Mouse (Mus musculus) CH12.LX (cell line): ENCODE data around the gene St6gal2. TPM values are rescaled to one million over a fixed set of nuclear protein-coding genes. Genes with fewer than 3 reads are reported as not detected.

Experiments used
- DNase-seq: peaks from one replicate; pipeline ENCODE4 v3.0.0-alpha.2; 2013; ENCODE audit errors: extremely low read depth
- H3K27ac ChIP-seq: 2 replicates; pipeline ENCODE4 v1.5.1; 2012; ENCODE audit warnings: low read depth, mild to moderate bottlenecking, control low read depth, moderate library complexity; ENCODE audit not compliant: insufficient read depth
- H3K27me3 ChIP-seq: replicated peaks from 2 replicates; pipeline ENCODE3; 2012; ENCODE audit warnings: inconsistent platforms
- H3K36me3 ChIP-seq, 2 experiments: replicated peaks in 1 of 2; 2 replicates each; pipeline versions ENCODE3 to v1.6.1; 2012; ENCODE audit warnings: inconsistent platforms in 1 of 2, low read length in 1 of 2, mild to moderate bottlenecking in 1 of 2, mixed read lengths in 1 of 2, moderate library complexity in 1 of 2; ENCODE audit not compliant: control insufficient read depth in 1 of 2, insufficient read depth in 1 of 2
- H3K4me1 ChIP-seq, 2 experiments: 2 replicates each; pipeline ENCODE4 v1.6.1; 2012; ENCODE audit warnings: inconsistent platforms in 1 of 2, moderate library complexity in 1 of 2; ENCODE audit not compliant: insufficient read depth in 2 of 2, control insufficient read depth in 1 of 2
- H3K4me2 ChIP-seq: 2 replicates; pipeline ENCODE4 v1.6.1; 2012; ENCODE audit warnings: low read depth, mild to moderate bottlenecking, control low read depth; ENCODE audit not compliant: poor library complexity, insufficient read depth, severe bottlenecking
- H3K4me3 ChIP-seq, 3 experiments: fragments of 150-350 bp in 1 of 3; sonication (generic) in 1 of 3; replicated peaks in 1 of 3; 2 replicates each; pipeline versions ENCODE3 to v1.5.1; 2011 to 2012; ENCODE audit warnings: low read depth in 2 of 3, low read length in 2 of 3, mild to moderate bottlenecking in 2 of 3, moderate library complexity in 2 of 3, control low read depth in 1 of 3, improper control_type of control experiment in 1 of 3, inconsistent platforms in 1 of 3, mixed read lengths in 1 of 3; ENCODE audit not compliant: poor library complexity in 1 of 3
- H3K79me2 ChIP-seq: replicated peaks from 2 replicates; pipeline ENCODE4 v1.6.1; 2012; ENCODE audit warnings: mild to moderate bottlenecking, moderate library complexity; ENCODE audit not compliant: control insufficient read depth, poor library complexity, insufficient read depth, severe bottlenecking; ENCODE audit errors: extremely low read depth
- H3K9ac ChIP-seq: 2 replicates; pipeline ENCODE4 v1.6.1; 2012; ENCODE audit warnings: low read depth, mild to moderate bottlenecking, control low read depth, moderate library complexity; ENCODE audit not compliant: insufficient read depth
- H3K9me3 ChIP-seq: replicated peaks from 2 replicates; pipeline ENCODE3; 2012; ENCODE audit warnings: low read length, inconsistent platforms, mixed read lengths
- BHLHE40 ChIP-seq: IDR thresholded peaks from 2 replicates; pipeline ENCODE4 v1.6.1; 2011; ENCODE audit warnings: mild to moderate bottlenecking, low read depth, low read length, improper control_type of control experiment
- CHD1 ChIP-seq: IDR thresholded peaks from 2 replicates; pipeline ENCODE4 v1.6.1; 2012; ENCODE audit warnings: low read depth, low read length, improper control_type of control experiment, inconsistent platforms
- CHD2 ChIP-seq: IDR thresholded peaks from 2 replicates; pipeline ENCODE4 v1.6.1; 2011; ENCODE audit warnings: low read length, improper control_type of control experiment
- EP300 ChIP-seq: IDR thresholded peaks from 2 replicates; pipeline ENCODE4 v1.6.1; 2011; ENCODE audit warnings: low read length, improper control_type of control experiment
- GABPA ChIP-seq: IDR thresholded peaks from 2 replicates; pipeline ENCODE4 v1.6.1; 2012; ENCODE audit warnings: low read depth, low read length, improper control_type of control experiment, inconsistent platforms; ENCODE audit not compliant: insufficient replicate concordance
- HCFC1 ChIP-seq: IDR thresholded peaks from 2 replicates; pipeline ENCODE4 v1.6.1; 2012; ENCODE audit warnings: low read depth, mild to moderate bottlenecking, inconsistent platforms, low read length, improper control_type of control experiment
- IRF4 ChIP-seq: IDR thresholded peaks from 2 replicates; pipeline ENCODE4 v1.6.1; 2014; ENCODE audit warnings: low read depth, mild to moderate bottlenecking, inconsistent platforms, low read length, improper control_type of control experiment
- JUN ChIP-seq: IDR thresholded peaks from 2 replicates; pipeline ENCODE4 v1.6.1; 2011; ENCODE audit warnings: low read depth, mild to moderate bottlenecking, low read length, improper control_type of control experiment, moderate library complexity; ENCODE audit not compliant: insufficient read depth
- JUND ChIP-seq: conservative IDR thresholded peaks from 2 replicates; pipeline ENCODE4 v1.6.1; 2011; ENCODE audit warnings: low read depth, low read length, improper control_type of control experiment
- MAFK ChIP-seq: IDR thresholded peaks from 2 replicates; pipeline ENCODE4 v1.6.1; 2011; ENCODE audit warnings: low read length, improper control_type of control experiment; ENCODE audit not compliant: insufficient replicate concordance
- MXI1 ChIP-seq: IDR thresholded peaks from 2 replicates; pipeline ENCODE4 v1.6.1; 2011; ENCODE audit warnings: mild to moderate bottlenecking, low read depth, low read length, improper control_type of control experiment
- NELFE ChIP-seq: IDR thresholded peaks from 2 replicates; pipeline ENCODE4 v1.6.1; 2011; ENCODE audit warnings: low read depth, low read length, improper control_type of control experiment
- PAX5 ChIP-seq: IDR thresholded peaks from 2 replicates; pipeline ENCODE4 v1.6.1; 2012; ENCODE audit warnings: low read length, inconsistent platforms, mixed read lengths
- POLR2AphosphoS2 ChIP-seq: IDR thresholded peaks from 2 replicates; pipeline ENCODE4 v1.6.1; 2011; ENCODE audit warnings: low read depth, low read length, improper control_type of control experiment
- RAD21 ChIP-seq: IDR thresholded peaks from 2 replicates; pipeline ENCODE4 v1.6.1; 2011; ENCODE audit warnings: low read depth, mild to moderate bottlenecking, low read length, improper control_type of control experiment, moderate library complexity
- TBP ChIP-seq: conservative IDR thresholded peaks from 2 replicates; pipeline ENCODE4 v1.6.1; 2011; ENCODE audit warnings: low read depth, low read length, improper control_type of control experiment
- UBTF ChIP-seq: IDR thresholded peaks from 2 replicates; pipeline ENCODE4 v1.6.1; 2012; ENCODE audit warnings: low read depth, mild to moderate bottlenecking, inconsistent platforms, low read length, improper control_type of control experiment, moderate library complexity
- ZC3H11A ChIP-seq: IDR thresholded peaks from 2 replicates; pipeline ENCODE4 v1.6.1; 2012; ENCODE audit warnings: low read depth, mild to moderate bottlenecking, inconsistent platforms, low read length, improper control_type of control experiment
- ZKSCAN1 ChIP-seq: IDR thresholded peaks from 2 replicates; pipeline ENCODE4 v1.6.1; 2012; ENCODE audit warnings: low read depth, inconsistent platforms, low read length, improper control_type of control experiment, borderline replicate concordance
- ZNF384 ChIP-seq: IDR thresholded peaks from 2 replicates; pipeline ENCODE4 v1.6.1; 2012; ENCODE audit warnings: low read depth, low read length, improper control_type of control experiment, inconsistent platforms
- dilution Hi-C: fragments of 300-500 bp; cut with MboI; formaldehyde crosslinking; loops from 2 replicates; pipeline ENCODE4 v1.14.3; 2020; ENCODE audit warnings: low sequenced_read_pairs; ENCODE audit not compliant: extremely low pct_unique_long_range_greater_than_20kb, extremely low pct_ligation_motif_present
- in situ Hi-C: fragments of 300-500 bp; cut with MboI; formaldehyde crosslinking; loops from 3 replicates; pipeline ENCODE4 v1.14.3; 2019; ENCODE audit warnings: low sequenced_read_pairs, low pct_ligation_motif_present, low pct_unique_long_range_greater_than_20kb, mixed read lengths
- polyA plus RNA-seq: library from polyadenylated mRNA; unstranded; fragments of >175 nt; gene quantifications from 2 replicates; pipeline ENCODE4 v1.2.1, GENCODE M21; 2012; ENCODE audit warnings: low read depth; ENCODE audit not compliant: insufficient read length
- total RNA-seq, 2 experiments: library from RNA; depleted of rRNA; stranded (reverse); fragments of 300-350 nt in 1 of 2; fragments of >200 nt in 1 of 2; gene quantifications; 2 replicates each; pipeline ENCODE4 v1.2.3; 2012 to 2014

St6gal2 gene
- total RNA-seq (2012; rRNA removed), result not detected in 2 replicates
- not detected in 2 replicates for total RNA-seq (2014; rRNA removed)
- not detected in 2 replicates for polyA plus RNA-seq

GRCm38 (mm10) chr17:55445250-55446184 is at the start of gene St6gal2:
Gene St6gal2, plus strand, starts transcription at chr17:55445382.
- dilution Hi-C loops, result no loop called here

GRCm38 (mm10) chr17:55406043-55406442 is 39.1 kb upstream of the St6gal2 start:
- no peaks in the 10 kb centered on the region for H3K9me3 ChIP-seq
- dilution Hi-C loops, result no loop called here
- no peak for DNase-seq

More at GRCm38 (mm10) chr17:55445250-55446184, at the start of gene St6gal2:
- H3K4me2 ChIP-seq, result no peak within 1 kb of the TSS
- H3K4me1 ChIP-seq, result no peaks in the 10 kb centered on the region
- no peak for DNase-seq
- TF ChIP-seq TBP, result no peak
- no peak for TF ChIP-seq POLR2AphosphoS2
- no peak for TF ChIP-seq IRF4
- no peak for TF ChIP-seq EP300
- TF ChIP-seq BHLHE40, result no peak
- no peak for TF ChIP-seq GABPA
- H3K36me3 ChIP-seq, result no peaks in the 10 kb centered on the region
- H3K79me2 ChIP-seq, result no peaks in the 10 kb centered on the region
- peaks cover 6% of the 10 kb centered on the region for H3K9me3 ChIP-seq
- H3K4me3 ChIP-seq, result no peak within 1 kb of the TSS
- no peaks in the 10 kb centered on the region for H3K27me3 ChIP-seq
- no peak within 1 kb of the TSS for H3K9ac ChIP-seq
- H3K27ac ChIP-seq, result no peak within 1 kb of the TSS
- in situ Hi-C loops, result no loop called here

More at GRCm38 (mm10) chr17:55406043-55406442, 39.1 kb upstream of the St6gal2 start:
- H3K9ac ChIP-seq, result no peak overlapping the region
- no peaks in the 10 kb centered on the region for H3K27me3 ChIP-seq
- no peaks in the 10 kb centered on the region for H3K79me2 ChIP-seq
- H3K36me3 ChIP-seq, result no peaks in the 10 kb centered on the region
- no peak overlapping the region for H3K4me3 ChIP-seq
- TF ChIP-seq ZC3H11A (no peak), HCFC1 (no peak), ZNF384 (no peak), ZKSCAN1 (no peak), JUN (no peak), JUND (no peak), GABPA (no peak), MAFK (no peak), MXI1 (no peak), PAX5 (no peak), RAD21 (no peak), UBTF (no peak), CHD1 (no peak), NELFE (no peak), POLR2AphosphoS2 (no peak), CHD2 (no peak)
- no peak overlapping the region for H3K4me2 ChIP-seq
- in situ Hi-C loops, result no loop called here
- H3K4me1 ChIP-seq, result no peaks in the 10 kb centered on the region
- no peak overlapping the region for H3K27ac ChIP-seq
